Mouse (Mus musculus) spleen, adult 2 months (tissue): ENCODE data around the gene Wdr5b. TPM values are rescaled to one million over a fixed set of nuclear protein-coding genes. Genes with fewer than 3 reads are reported as not detected.

ENCODE experiments used
- DNase-seq, 2 experiments: peaks; one replicate each; pipeline versions ENCODE4 v3.0.0 to v3.0.0-alpha.2; 2012 to 2021; ENCODE audit warnings: low spot score in 2 of 2, low read depth in 1 of 2
- H3K27ac ChIP-seq: fragments of 200-500 bp; 2 replicates; pipeline ENCODE4 v1.5.1; 2012; ENCODE audit warnings: low read length, inconsistent platforms; ENCODE audit not compliant: insufficient read depth
- H3K27me3 ChIP-seq: fragments of 200-500 bp; 2 replicates; pipeline ENCODE4 v1.6.1; 2012; ENCODE audit warnings: mild to moderate bottlenecking, moderate library complexity, low read length, inconsistent platforms; ENCODE audit not compliant: control insufficient read depth, insufficient read depth
- H3K36me3 ChIP-seq: fragments of 200-500 bp; 2 replicates; pipeline ENCODE4 v1.6.1; 2012; ENCODE audit warnings: mild to moderate bottlenecking, low read length, inconsistent platforms; ENCODE audit not compliant: control insufficient read depth, insufficient read depth
- H3K4me1 ChIP-seq: fragments of 200-500 bp; 2 replicates; pipeline ENCODE4 v1.6.1; 2011; ENCODE audit warnings: inconsistent platforms; ENCODE audit not compliant: control insufficient read depth, insufficient read depth, insufficient read length
- H3K4me3 ChIP-seq: fragments of 200-500 bp; 2 replicates; pipeline ENCODE4 v1.5.1; 2011; ENCODE audit warnings: mild to moderate bottlenecking, inconsistent platforms; ENCODE audit not compliant: insufficient read depth, insufficient read length; ENCODE audit errors: extremely low read depth
- CTCF ChIP-seq: fragments of 200-500 bp; IDR thresholded peaks from 2 replicates; pipeline ENCODE4 v1.5.1; 2011; ENCODE audit warnings: mild to moderate bottlenecking, inconsistent platforms; ENCODE audit not compliant: insufficient read depth, insufficient read length, insufficient replicate concordance; ENCODE audit errors: extremely low read depth
- POLR2A ChIP-seq: fragments of 200-500 bp; IDR thresholded peaks from 2 replicates; pipeline ENCODE4 v1.6.1; 2011; ENCODE audit warnings: low read depth, low read length, inconsistent platforms
- WGBS: fragments of 180-500 bp; shearing (Covaris S2); methylation state at CpG from one replicate; pipeline ENCODE4 v1.1.7; 2018; 5-methylcytosine and 5-hydroxymethylcytosine counted together
- polyA plus RNA-seq: library from polyadenylated mRNA; depleted of rRNA; stranded (reverse); fragments of >200 nt; gene quantifications from 2 replicates; pipeline ENCODE4 v1.2.3, GENCODE M21; 2012; rRNA removed

The Wdr5b gene
- polyA plus RNA-seq, 1 experiment, result 1.7 TPM

DNA sequence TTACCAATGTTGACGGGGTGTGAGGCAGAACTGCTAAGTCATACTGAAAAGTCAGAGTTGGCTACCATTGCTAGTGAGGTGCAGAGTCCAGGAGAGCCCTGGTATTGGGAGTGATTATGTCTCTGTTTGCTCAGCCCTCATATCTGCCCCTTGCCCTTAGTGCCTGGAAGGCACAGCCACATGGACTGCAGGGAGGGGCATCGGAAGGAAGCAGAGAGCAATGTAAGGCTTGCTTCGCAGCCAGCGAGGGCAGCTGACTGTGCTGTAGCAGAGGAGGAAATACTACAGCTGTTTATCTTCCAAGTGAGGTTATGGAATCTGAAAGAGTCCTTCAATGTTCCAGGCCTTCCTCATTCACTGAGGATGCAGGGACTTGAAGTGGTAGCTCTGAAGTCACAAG, 46.9 kb downstream of the Wdr5b start:
- no peak overlapping the region for H3K27ac ChIP-seq
- H3K36me3 ChIP-seq, result peaks cover 10% of the 10 kb centered on the region; the same call in 1 of the 2 replicates
- no peak for TF ChIP-seq CTCF
- TF ChIP-seq POLR2A, result no peak
- no peak for DNase-seq
- H3K4me1 ChIP-seq, result no peaks in the 10 kb centered on the region
- WGBS, result 85% methylated on average over 4 of the region's 4 CpGs
- no peaks in the 10 kb centered on the region for H3K27me3 ChIP-seq
- H3K4me3 ChIP-seq, result no peak overlapping the region

DNA sequence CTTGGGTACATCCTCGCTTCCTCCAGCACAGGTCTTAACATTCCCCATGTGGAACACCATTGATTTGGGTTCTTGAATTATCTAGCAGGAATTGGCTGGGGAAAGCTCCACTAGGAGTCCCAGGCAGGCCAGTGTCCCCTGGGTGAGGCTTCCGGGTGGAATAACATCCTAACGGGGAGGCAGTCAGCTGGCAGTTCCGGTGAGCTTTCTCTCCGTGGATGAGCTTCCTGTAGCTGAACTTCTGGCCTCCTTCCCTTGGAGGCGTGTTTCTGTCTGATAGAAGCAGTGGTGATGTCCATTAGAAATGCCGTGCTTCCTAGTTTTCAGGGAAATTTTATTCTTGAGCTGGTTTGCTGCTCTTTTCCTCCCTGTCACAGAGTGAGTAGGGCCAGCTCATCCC, 48.1 kb downstream of the Wdr5b start:
- Histone ChIP-seq H3K27me3 (no peaks in the 10 kb centered on the region), H3K36me3 (peaks cover 9% of the 10 kb centered on the region; the same call in 1 of the 2 replicates), H3K4me1 (no peaks in the 10 kb centered on the region), H3K4me3 (no peak overlapping the region), H3K27ac (no peak overlapping the region)
- DNase-seq, result no peak
- 94% methylated on average over 7 of the region's 7 CpGs for WGBS
- TF ChIP-seq POLR2A, result no peak
- TF ChIP-seq CTCF, result no peak

DNA sequence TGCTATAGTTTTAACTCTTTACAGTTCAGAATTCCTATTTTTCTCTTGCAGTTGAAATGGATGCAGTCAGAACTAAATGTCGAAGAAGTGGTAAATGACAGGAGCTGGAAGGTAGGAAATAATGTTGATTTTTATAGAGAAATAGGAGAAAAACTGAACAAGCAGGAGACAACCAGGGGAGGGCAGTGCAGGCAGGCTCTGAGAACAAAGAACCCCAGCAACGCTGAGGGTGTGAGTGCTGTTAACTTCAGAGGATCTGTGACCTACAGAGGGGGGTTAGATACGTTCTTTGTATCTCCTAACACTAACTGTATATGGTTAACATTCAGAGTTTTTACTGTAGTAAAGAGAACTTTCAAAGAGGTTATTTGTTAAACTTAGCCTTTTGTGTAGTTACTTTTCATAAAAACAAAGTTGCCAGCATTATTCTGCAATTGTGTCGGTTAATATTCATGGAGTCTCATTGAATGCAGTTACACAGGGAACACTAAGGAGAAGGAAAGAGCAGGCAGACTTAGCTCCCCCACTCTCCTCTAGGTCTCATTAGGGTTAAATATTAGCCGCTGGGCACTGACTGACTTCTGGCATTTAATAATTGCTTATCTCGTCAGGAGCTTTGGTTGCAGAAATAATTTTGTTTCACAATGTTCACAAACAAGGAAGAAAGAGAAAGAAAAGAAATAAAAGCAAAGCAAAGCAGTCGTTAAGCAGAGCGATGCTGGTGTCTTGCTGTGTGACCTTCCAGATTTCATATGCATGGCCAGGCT, 49.0 kb downstream of the Wdr5b start:
- DNase-seq, result no peak
- TF ChIP-seq CTCF (no peak), POLR2A (no peak)
- 84% methylated on average over 8 of the region's 8 CpGs for WGBS
- no peaks in the 10 kb centered on the region for H3K4me1 ChIP-seq
- peaks cover 9% of the 10 kb centered on the region; the same call in 1 of the 2 replicates for H3K36me3 ChIP-seq
- no peaks in the 10 kb centered on the region for H3K27me3 ChIP-seq
- no peak overlapping the region for H3K4me3 ChIP-seq
- no peak overlapping the region for H3K27ac ChIP-seq

DNA sequence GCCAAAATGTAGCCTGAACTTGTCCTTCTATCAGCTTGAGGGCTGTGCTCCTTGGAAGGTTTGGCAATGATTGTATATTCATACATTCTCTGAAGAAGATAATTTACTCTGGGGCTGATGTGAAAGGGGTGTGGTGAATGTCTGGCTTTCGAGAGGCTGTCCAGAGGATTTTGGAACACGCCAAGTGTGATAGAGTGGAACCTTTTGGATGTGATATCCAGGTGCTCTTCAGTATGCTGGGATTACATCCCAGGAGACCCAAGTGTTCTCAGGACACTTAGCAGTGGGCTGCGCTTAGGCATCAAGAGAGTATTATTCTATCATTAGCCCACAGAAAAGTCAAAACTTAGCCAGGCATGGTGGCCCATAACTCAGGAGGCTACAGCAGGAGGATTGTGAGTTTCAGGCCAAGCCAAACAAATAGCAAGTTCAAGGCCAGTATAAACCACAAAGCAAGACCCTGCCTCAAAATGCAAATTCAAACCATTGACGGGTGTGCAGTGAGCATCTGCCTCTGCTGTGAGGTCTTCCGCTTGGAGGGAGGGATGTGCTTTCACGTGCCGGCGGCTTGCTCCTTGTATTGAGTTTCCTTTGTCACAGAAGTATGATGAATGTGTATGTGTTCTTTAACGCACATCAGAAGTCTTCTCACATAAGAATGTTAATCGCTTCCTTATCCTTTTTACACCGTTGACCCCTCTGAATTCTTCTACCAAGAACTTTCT, 50.0 kb downstream of the Wdr5b start:
- H3K27ac ChIP-seq, result no peak overlapping the region
- DNase-seq, result no peak
- TF ChIP-seq CTCF (no peak), POLR2A (no peak)
- no peak overlapping the region for H3K4me3 ChIP-seq
- H3K27me3 ChIP-seq, result no peaks in the 10 kb centered on the region
- H3K36me3 ChIP-seq, result peaks cover 7% of the 10 kb centered on the region; the same call in 1 of the 2 replicates
- no peaks in the 10 kb centered on the region for H3K4me1 ChIP-seq
- WGBS, result 95% methylated on average over 11 of the region's 11 CpGs

Other genes with a start within 250 kb of the Wdr5b start
- 8.0 and 8.1 TPM in 2 replicates for gene Parp14, start 169.6 kb upstream of the Wdr5b start, polyA plus RNA-seq
- 6.7 and 6.9 TPM in 2 replicates for gene Parp9, start 102.7 kb upstream of the Wdr5b start, polyA plus RNA-seq
- 8.1 and 8.5 TPM in 2 replicates for gene Dtx3l, start 102.0 kb upstream of the Wdr5b start, polyA plus RNA-seq
- 3.2 and 4.2 TPM in 2 replicates for gene Kpna1, start 62.4 kb upstream of the Wdr5b start, polyA plus RNA-seq
- 13.6 and 15.2 TPM in 2 replicates for gene Fam162a, start 30.4 kb downstream of the Wdr5b start, polyA plus RNA-seq
- gene Ccdc58, start 30.5 kb downstream of the Wdr5b start, polyA plus RNA-seq, result 2.4 and 2.6 TPM in 2 replicates
- gene Csta1, start 90.1 kb downstream of the Wdr5b start, polyA plus RNA-seq, result not detected in 2 replicates
- 0.48 TPM in 1 of 2 replicates, not detected in the other for gene Stfa2l1, start 115.6 kb downstream of the Wdr5b start, polyA plus RNA-seq
- gene Gm5483, start 143.0 kb downstream of the Wdr5b start, polyA plus RNA-seq, result not detected in 2 replicates
- gene Gm5416, start 169.2 kb downstream of the Wdr5b start, polyA plus RNA-seq, result not detected in 2 replicates
- not detected in 2 replicates for gene 2010005H15Rik, start 180.3 kb downstream of the Wdr5b start, polyA plus RNA-seq
- gene Stfa1, start 235.8 kb downstream of the Wdr5b start, polyA plus RNA-seq, result not detected in 2 replicates